Mouse (Mus musculus) bone marrow, adult 2 months (tissue): Measurements from ENCODE around the gene Frmpd2.
"Not testable (repeated sequence)": the region's sequence is repeated elsewhere in the genome, so short reads cannot be mapped to it uniquely, and the experiment has no call there.

Experiments used
- CTCF ChIP-seq: fragments of 200-500 bp; IDR thresholded peaks from 2 replicates; pipeline ENCODE4 v1.5.1; 2011; ENCODE audit warnings: low read length, control low read depth; ENCODE audit not compliant: control insufficient read depth, insufficient read depth
- POLR2A ChIP-seq: fragments of 200-500 bp; IDR thresholded peaks from 2 replicates; pipeline ENCODE4 v1.6.1; 2011; ENCODE audit warnings: low read depth, mild to moderate bottlenecking, control low read depth, low read length, borderline replicate concordance; ENCODE audit not compliant: control insufficient read depth

DNA sequence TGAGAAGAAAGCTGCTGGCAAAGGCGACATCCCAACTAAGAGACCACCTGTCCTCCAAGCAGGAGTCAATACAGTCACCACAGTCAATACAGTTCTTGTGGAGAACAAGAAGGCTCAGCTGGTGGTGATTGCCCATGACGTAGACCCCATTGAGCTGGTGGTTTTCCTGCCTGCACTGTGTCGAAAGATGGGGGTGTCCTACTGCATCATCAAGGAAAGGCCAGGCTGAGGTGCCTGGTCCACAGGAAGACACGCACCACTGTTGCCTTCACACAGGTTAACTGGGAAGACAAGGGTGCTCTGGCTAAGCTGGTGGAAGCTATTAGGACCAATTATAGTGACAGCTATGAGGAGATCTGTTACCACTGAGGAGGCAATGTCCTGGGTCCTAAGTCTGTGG lies 39.0 kb upstream of the Frmpd2 start:
- not testable (repeated sequence) for TF ChIP-seq CTCF, POLR2A
